Mouse (Mus musculus): Measurements from ENCODE around the gene Ank3. TPM values are rescaled to one million over a fixed set of nuclear protein-coding genes. Genes with fewer than 3 reads are reported as not detected.

The Ank3 gene
- total and polyA plus RNA-seq, 2 experiments from 2014 or later, result 23.4 to 64.7 TPM

GRCm38 (mm10) chr10:70055291-70055690 lies 656.7 kb downstream of the Ank3 start:
- H3K4me3 ChIP-seq (ENCODE audit: low read depth, low read length), result no peak overlapping the region
- H3K27ac ChIP-seq (ENCODE audit: low read depth), result no peak overlapping the region
- no peaks in the 10 kb centered on the region for H3K36me3 ChIP-seq (replicated peaks; ENCODE audit: control insufficient read depth, insufficient read depth, low read length)
- H3K9me3 ChIP-seq (replicated peaks; ENCODE audit: control insufficient read depth, low read length), result no peaks in the 10 kb centered on the region
- DNase-seq (ENCODE audit: low spot score), result no peak
- ATAC-seq (ENCODE audit: insufficient read depth, low read depth), result no peak
- TF ChIP-seq CTCF (IDR thresholded peaks at IDR 0.05; ENCODE audit: low read depth) (no peak), EP300 (IDR thresholded peaks at IDR 0.05; ENCODE audit: low read depth) (no peak)
- peaks cover 11% of the 10 kb centered on the region for H3K4me1 ChIP-seq (ENCODE audit: control insufficient read depth, insufficient read depth)
- no peak overlapping the region for H3K9ac ChIP-seq (replicated peaks; ENCODE audit: low read depth, low read length)
- H3K4me2 ChIP-seq (ENCODE audit: low read depth, low read length), result no peak overlapping the region
- 93% methylated on average over 2 of the region's 2 CpGs for WGBS
- no peaks in the 10 kb centered on the region for H3K27me3 ChIP-seq (ENCODE audit: control insufficient read depth, insufficient read depth, low read length)

GRCm38 (mm10) chr10:70057064-70057463 lies 658.5 kb downstream of the Ank3 start:
- H3K4me2 ChIP-seq (ENCODE audit: low read depth, low read length), result no peak overlapping the region

GRCm38 (mm10) chr10:70060021-70060688 lies 661.6 kb downstream of the Ank3 start:
- no peaks in the 10 kb centered on the region for H3K27me3 ChIP-seq (ENCODE audit: control insufficient read depth, insufficient read depth, low read length)
- ATAC-seq (ENCODE audit: insufficient read depth, low read depth) (no peak), DNase-seq (ENCODE audit: low spot score) (no peak)
- H3K4me3 ChIP-seq (ENCODE audit: low read depth, low read length), result no peak overlapping the region
- H3K36me3 ChIP-seq (replicated peaks; ENCODE audit: control insufficient read depth, insufficient read depth, low read length), result no peaks in the 10 kb centered on the region
- peak overlapping the region; percentile 47 for H3K4me2 ChIP-seq (ENCODE audit: low read depth, low read length)
- H3K9ac ChIP-seq (replicated peaks; ENCODE audit: low read depth, low read length), result no peak overlapping the region
- no peaks in the 10 kb centered on the region for H3K9me3 ChIP-seq (replicated peaks; ENCODE audit: control insufficient read depth, low read length)
- TF ChIP-seq EP300 (IDR thresholded peaks at IDR 0.05; ENCODE audit: low read depth) (no peak), CTCF (IDR thresholded peaks at IDR 0.05; ENCODE audit: low read depth) (no peak)
- no peak overlapping the region for H3K27ac ChIP-seq (ENCODE audit: low read depth)
- WGBS, result 81% methylated on average over 19 of the region's 19 CpGs
- peaks cover 16% of the 10 kb centered on the region for H3K4me1 ChIP-seq (ENCODE audit: control insufficient read depth, insufficient read depth)

More at GRCm38 (mm10) chr10:70057064-70057463, 658.5 kb downstream of the Ank3 start:
- Histone ChIP-seq H3K4me3 (ENCODE audit: low read depth, low read length) (no peak overlapping the region), H3K27me3 (ENCODE audit: control insufficient read depth, insufficient read depth, low read length) (no peaks in the 10 kb centered on the region), H3K9ac (replicated peaks; ENCODE audit: low read depth, low read length) (no peak overlapping the region), H3K9me3 (replicated peaks; ENCODE audit: control insufficient read depth, low read length) (no peaks in the 10 kb centered on the region), H3K27ac (ENCODE audit: low read depth) (peak overlapping the region; percentile 35; the same call in 1 of the 2 replicates), H3K4me1 (ENCODE audit: control insufficient read depth, insufficient read depth) (peaks cover 16% of the 10 kb centered on the region), H3K36me3 (replicated peaks; ENCODE audit: control insufficient read depth, insufficient read depth, low read length) (no peaks in the 10 kb centered on the region)
- WGBS, result 12% methylated on average over 3 of the region's 3 CpGs
- ATAC-seq (ENCODE audit: insufficient read depth, low read depth), result peak; percentile 57
- peak; percentile 18 for DNase-seq (ENCODE audit: low spot score)
- TF ChIP-seq EP300 (IDR thresholded peaks at IDR 0.05; ENCODE audit: low read depth) (no peak), CTCF (IDR thresholded peaks at IDR 0.05; ENCODE audit: low read depth) (no peak)

- Histone ChIP-seq H3K4me1 (ENCODE audit: control insufficient read depth, insufficient read depth) (peaks cover 16% of the 10 kb centered on the region), H3K27ac (ENCODE audit: low read depth) (no peak overlapping the region), H3K4me3 (ENCODE audit: low read depth, low read length) (no peak overlapping the region), H3K9ac (replicated peaks; ENCODE audit: low read depth, low read length) (no peak overlapping the region), H3K36me3 (replicated peaks; ENCODE audit: control insufficient read depth, insufficient read depth, low read length) (no peaks in the 10 kb centered on the region), H3K27me3 (ENCODE audit: control insufficient read depth, insufficient read depth, low read length) (no peaks in the 10 kb centered on the region), H3K9me3 (replicated peaks; ENCODE audit: control insufficient read depth, low read length) (no peaks in the 10 kb centered on the region), H3K4me2 (ENCODE audit: low read depth, low read length) (peak overlapping the region; percentile 47)
- DNase-seq (ENCODE audit: low spot score), result no peak
- ATAC-seq (ENCODE audit: insufficient read depth, low read depth), result no peak
- WGBS, result 18% methylated on average over 10 of the region's 10 CpGs
- TF ChIP-seq CTCF (IDR thresholded peaks at IDR 0.05; ENCODE audit: low read depth), result no peak
- TF ChIP-seq EP300 (IDR thresholded peaks at IDR 0.05; ENCODE audit: low read depth), result no peak
Measured at GRCm38 (mm10) chr10:70060689-70061081, 662.1 kb downstream of the Ank3 start.

- ATAC-seq (ENCODE audit: insufficient read depth, low read depth) (no peak), DNase-seq (ENCODE audit: low spot score) (no peak)
- H3K9ac ChIP-seq (replicated peaks; ENCODE audit: low read depth, low read length), result no peak overlapping the region
- H3K4me3 ChIP-seq (ENCODE audit: low read depth, low read length), result no peak overlapping the region
- H3K36me3 ChIP-seq (replicated peaks; ENCODE audit: control insufficient read depth, insufficient read depth, low read length), result no peaks in the 10 kb centered on the region
- WGBS, result 84% methylated on average over 6 of the region's 6 CpGs
- H3K4me2 ChIP-seq (ENCODE audit: low read depth, low read length), result no peak overlapping the region
- no peak overlapping the region for H3K27ac ChIP-seq (ENCODE audit: low read depth)
- H3K4me1 ChIP-seq (ENCODE audit: control insufficient read depth, insufficient read depth), result 0 out of 2 replicates have a peak, but pooled peaks cover 5% of the 10 kb centered on the region
- no peaks in the 10 kb centered on the region for H3K27me3 ChIP-seq (ENCODE audit: control insufficient read depth, insufficient read depth, low read length)
- TF ChIP-seq EP300 (IDR thresholded peaks at IDR 0.05; ENCODE audit: low read depth) (no peak), CTCF (IDR thresholded peaks at IDR 0.05; ENCODE audit: low read depth) (no peak)
- H3K9me3 ChIP-seq (replicated peaks; ENCODE audit: control insufficient read depth, low read length), result no peaks in the 10 kb centered on the region
Measured at GRCm38 (mm10) chr10:70063881-70064555, 665.4 kb downstream of the Ank3 start.
